Mouse (Mus musculus): ENCODE measurements around the gene Gm8298. TPM values are rescaled to one million over a fixed set of nuclear protein-coding genes. Genes with fewer than 3 reads are reported as not detected.
A peak's percentile ranks its signal among the peaks of the same experiment; 100 is the strongest.
"Not testable (repeated sequence)": the region's sequence is repeated elsewhere in the genome, so short reads cannot be mapped to it uniquely, and the experiment has no call there.

Gm8298 gene
- not detected for total RNA-seq (2021)
- long read RNA-seq = 0 reads

DNA sequence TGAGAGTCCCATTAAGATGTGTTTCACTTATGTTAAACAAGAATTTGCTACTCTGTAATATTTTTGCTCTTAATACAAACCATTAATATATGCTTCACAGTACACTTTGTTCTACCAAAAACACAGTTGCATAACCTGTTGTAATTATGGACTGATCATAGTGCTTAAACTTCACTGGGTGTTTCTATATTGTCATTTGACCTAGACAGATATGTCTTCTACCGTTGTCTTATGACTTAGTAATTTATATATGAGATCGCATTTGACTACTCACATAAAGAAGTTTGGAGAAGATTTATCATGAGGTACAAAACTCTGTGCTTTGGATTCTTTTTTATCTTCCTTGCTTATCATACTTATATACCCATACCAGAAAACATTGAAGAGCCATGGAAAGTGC lies at the start of gene Gm8298:
Gm8298 (plus strand) TSS at position 301 of the 400 bp plus-strand sequence.
- no peak for DNase-seq (ENCODE audit: low spot score in 2 of 2)

DNA sequence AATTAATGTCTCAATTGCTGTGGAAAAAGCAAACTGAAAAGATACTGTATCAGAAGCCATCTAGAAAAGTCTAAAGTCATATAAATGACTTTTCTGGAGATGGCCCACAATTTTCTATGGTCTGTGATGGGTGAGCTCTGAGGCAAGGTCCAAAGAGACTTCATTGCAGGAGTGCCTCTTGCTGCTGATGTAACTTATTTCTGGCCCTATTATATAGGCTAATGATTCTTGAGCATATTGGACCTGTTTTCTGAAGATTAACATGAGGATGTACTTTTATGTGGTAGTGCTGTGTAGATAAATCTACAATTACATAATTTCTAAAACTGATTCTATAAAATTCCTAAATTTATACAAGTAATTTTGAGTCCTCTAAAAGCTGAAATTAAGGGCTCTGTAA lies 47.7 kb upstream of the Gm8298 start:
- DNase-seq (ENCODE audit: low spot score in 2 of 2) = no peak

DNA sequence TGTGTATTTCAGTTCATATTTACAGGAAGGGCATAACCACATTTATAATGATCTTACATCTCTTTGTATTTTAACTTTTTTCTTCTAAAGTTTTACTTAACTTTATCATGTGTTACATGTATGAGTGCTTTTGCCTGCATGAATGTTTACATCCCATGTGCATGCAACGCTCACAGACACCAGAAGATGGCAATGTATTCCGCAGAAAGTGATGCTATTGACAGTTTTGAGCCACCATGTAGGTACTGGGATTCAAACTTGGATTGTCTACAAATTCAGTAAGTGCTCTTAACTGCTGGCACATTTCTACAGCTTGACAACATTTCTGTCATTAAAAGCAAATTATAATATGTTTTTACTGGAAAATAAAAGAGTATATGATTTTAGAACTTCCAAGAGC lies 9.9 kb downstream of the Gm8298 start:
- peak in 1 of 2 experiments; percentile 57 for DNase-seq (ENCODE audit: low spot score in 2 of 2)

DNA sequence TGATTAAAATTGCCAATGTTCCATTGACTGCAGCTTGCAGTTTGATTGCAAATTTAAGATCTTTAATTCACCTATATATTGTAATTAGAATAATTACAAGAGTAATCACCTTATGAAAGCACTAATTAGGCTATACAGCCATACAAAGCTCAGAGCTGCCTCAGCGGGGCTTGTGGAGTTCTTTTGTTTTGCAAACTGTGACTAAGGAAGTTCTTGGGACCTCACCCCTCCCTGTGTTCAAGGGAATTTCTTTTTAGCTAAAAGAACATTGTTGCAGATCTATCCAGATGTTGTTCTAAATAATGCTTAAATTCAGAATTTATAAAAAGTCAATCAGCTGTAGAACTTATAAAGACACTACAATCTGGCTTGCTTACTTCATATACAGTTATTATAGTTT lies 16.8 kb downstream of the Gm8298 start:
- DNase-seq (ENCODE audit: low spot score in 2 of 2) = not testable (repeated sequence)

DNA sequence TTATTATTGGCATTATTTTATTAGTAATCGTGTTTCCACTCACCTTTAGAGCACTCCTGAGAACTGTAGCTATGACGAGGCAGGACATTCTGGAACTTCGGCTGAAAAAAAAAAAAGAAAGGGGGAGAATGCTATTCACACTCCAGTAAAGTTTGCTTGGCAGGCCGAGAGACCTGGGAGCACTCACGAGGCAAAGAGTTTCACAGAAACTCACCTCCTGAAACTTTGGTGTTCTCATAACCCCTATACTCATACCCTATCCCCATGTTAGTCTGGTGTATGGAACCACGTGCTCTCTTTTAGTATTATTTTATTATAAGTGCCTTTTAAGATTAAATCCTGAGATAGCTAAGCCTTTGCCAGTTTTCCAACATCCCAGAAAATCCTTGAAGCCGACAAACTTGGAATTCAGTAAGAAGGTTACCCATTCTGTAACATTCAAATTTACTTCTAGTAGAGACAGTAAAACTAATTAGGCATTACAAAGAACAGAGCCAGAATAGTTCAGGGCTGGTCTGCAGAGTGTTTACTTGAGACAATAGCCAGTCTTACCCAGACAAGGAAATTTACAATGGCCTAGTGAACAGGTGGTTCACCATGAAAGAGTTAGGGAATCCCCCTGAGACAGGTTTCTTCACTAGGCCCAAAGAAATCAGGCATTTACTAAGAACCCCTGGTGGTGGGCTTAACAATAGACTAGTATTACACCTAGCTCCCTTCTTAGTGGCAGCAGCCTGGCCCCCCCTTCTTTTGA lies 19.1 kb downstream of the Gm8298 start:
- not testable (repeated sequence) for DNase-seq (ENCODE audit: low spot score in 2 of 2)

DNA sequence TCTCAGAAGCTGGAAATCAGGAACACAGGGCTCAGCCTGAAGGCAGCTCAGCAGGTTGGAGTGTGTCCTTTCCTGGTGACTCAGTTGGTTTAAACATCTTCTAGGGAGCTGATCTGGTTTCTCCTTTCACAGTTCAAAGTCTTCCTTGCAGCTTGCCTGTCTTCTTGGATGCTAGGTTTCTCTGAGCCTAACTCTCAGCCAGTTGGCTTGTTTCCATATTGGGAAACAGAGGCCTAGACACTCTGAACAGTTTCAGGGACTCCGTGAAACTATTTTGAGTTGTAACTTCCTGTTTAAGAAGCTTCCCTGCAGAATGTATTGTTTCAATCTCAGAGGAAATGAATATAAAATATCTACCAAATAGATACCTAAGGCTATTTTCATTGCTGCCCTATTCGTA lies 32.4 kb downstream of the Gm8298 start:
- no peak for DNase-seq (ENCODE audit: low spot score in 2 of 2)

DNA sequence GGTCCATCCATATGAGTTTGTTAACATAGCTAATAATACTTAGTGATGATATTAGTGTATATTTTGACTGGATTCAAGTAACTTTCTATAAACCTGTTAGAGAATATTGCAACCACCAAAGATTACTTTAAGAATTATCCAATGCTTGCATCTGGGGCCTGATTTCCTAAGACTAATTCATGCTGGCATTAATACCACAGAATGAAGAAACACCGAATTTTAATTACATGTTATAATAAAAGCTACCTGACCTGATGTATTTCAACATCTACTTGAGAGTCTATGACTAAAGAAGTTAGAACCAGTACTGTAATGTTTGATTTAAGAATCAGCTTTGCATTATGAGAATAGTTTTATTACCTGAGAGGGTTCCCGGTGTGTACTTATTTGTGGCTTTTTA lies 64.1 kb downstream of the Gm8298 start, which contains the start of gene C130079G13Rik:
C130079G13Rik (plus strand) TSS at position 301 of the 400 bp plus-strand sequence.
- DNase-seq (ENCODE audit: low spot score in 2 of 2) = no peak

Other genes with a start within 250 kb of the Gm8298 start
- not detected for gene Gm5538, start 131.3 kb upstream of the Gm8298 start, total RNA-seq (2021)
- gene C130079G13Rik, start 64.2 kb downstream of the Gm8298 start, total RNA-seq (2021) = not detected
- not detected for gene Aadacl2, start 145.7 kb downstream of the Gm8298 start, total RNA-seq (2021)
- not detected for gene Aadac, start 164.7 kb downstream of the Gm8298 start, total RNA-seq (2021)
- gene Sucnr1, start 220.8 kb downstream of the Gm8298 start, total RNA-seq (2021) = not detected